Mouse (Mus musculus): Measurements from ENCODE around the gene Specc1l. TPM values are rescaled to one million over a fixed set of nuclear protein-coding genes. Genes with fewer than 3 reads are reported as not detected.

Specc1l gene
- polyA plus RNA-seq, 1 experiment from 2014 or later = 42.5 TPM

DNA sequence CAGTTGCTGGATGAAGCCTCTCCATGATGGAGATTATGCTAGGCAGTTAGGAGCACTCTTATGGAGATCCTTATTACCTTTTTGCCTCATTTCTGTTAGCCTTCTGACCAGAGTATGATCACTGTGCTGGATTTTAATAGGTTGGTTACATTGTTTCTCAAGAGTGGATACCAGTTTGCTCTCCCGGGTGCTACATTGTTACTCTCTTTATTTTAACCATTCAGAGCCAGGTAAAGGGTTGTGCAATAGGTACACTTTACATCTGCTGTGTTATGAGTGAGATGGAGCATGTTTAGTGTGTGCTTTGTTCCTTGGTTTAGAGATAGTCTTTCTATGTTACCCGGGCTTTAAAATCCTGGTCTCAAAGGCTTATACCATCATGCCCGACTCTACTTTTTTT lies 24.3 kb downstream of the Specc1l start:
- ATAC-seq = no peak
- no peaks in the 10 kb centered on the region for H3K4me1 ChIP-seq (replicated peaks; ENCODE audit: control insufficient read depth, insufficient read depth, low read length)
- no peaks in the 10 kb centered on the region for H3K9me3 ChIP-seq (ENCODE audit: control insufficient read depth, low read length)
- H3K4me2 ChIP-seq (ENCODE audit: low read length) = no peak overlapping the region
- H3K36me3 ChIP-seq (ENCODE audit: control insufficient read depth, insufficient read depth) = peaks cover 12% of the 10 kb centered on the region
- H3K27ac ChIP-seq (ENCODE audit: low read length) = no peak overlapping the region
- no peaks in the 10 kb centered on the region for H3K27me3 ChIP-seq (replicated peaks; ENCODE audit: control insufficient read depth, insufficient read depth, low read length)
- WGBS = 96% methylated on average over 3 of the region's 3 CpGs
- H3K9ac ChIP-seq (replicated peaks; ENCODE audit: low read depth, low read length) = no peak overlapping the region
- no peak overlapping the region for H3K4me3 ChIP-seq (replicated peaks; ENCODE audit: low read length)

DNA sequence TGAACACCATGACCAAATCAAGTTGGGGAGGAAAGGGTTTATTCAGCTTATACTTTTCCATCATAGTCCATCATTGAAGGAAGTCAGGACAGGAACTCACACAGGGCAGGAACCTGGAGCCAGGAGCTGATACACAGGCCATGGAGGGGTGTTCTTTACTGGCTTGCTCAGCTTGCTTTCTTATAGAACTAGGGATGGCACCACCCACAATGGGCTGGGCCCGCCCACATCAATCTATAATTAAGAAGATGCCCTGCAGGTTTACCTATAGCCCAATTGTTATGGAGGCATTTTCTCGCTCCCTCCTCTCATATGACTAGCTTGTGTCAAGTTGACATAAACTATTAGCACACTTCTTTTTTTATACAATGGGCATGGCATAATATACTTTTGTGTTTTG lies 25.3 kb downstream of the Specc1l start:
- Histone ChIP-seq H3K4me3 (replicated peaks; ENCODE audit: low read length) (no peak overlapping the region), H3K9ac (replicated peaks; ENCODE audit: low read depth, low read length) (no peak overlapping the region), H3K36me3 (ENCODE audit: control insufficient read depth, insufficient read depth) (peaks cover 19% of the 10 kb centered on the region), H3K27ac (ENCODE audit: low read length) (no peak overlapping the region), H3K4me2 (ENCODE audit: low read length) (no peak overlapping the region), H3K27me3 (replicated peaks; ENCODE audit: control insufficient read depth, insufficient read depth, low read length) (no peaks in the 10 kb centered on the region), H3K9me3 (ENCODE audit: control insufficient read depth, low read length) (no peaks in the 10 kb centered on the region), H3K4me1 (replicated peaks; ENCODE audit: control insufficient read depth, insufficient read depth, low read length) (no peaks in the 10 kb centered on the region)
- no peak for ATAC-seq
- 94% methylated on average over 2 of the region's 2 CpGs for WGBS

- no peaks in the 10 kb centered on the region for H3K9me3 ChIP-seq (ENCODE audit: control insufficient read depth, low read length)
- H3K27me3 ChIP-seq (replicated peaks; ENCODE audit: control insufficient read depth, insufficient read depth, low read length) = no peaks in the 10 kb centered on the region
- ATAC-seq = no peak
- no peaks in the 10 kb centered on the region for H3K4me1 ChIP-seq (replicated peaks; ENCODE audit: control insufficient read depth, insufficient read depth, low read length)
- no peak overlapping the region for H3K4me3 ChIP-seq (replicated peaks; ENCODE audit: low read length)
- H3K4me2 ChIP-seq (ENCODE audit: low read length) = no peak overlapping the region
- H3K9ac ChIP-seq (replicated peaks; ENCODE audit: low read depth, low read length) = no peak overlapping the region
- peaks cover 31% of the 10 kb centered on the region for H3K36me3 ChIP-seq (ENCODE audit: control insufficient read depth, insufficient read depth)
- WGBS = 75% methylated on average over 8 of the region's 8 CpGs
- H3K27ac ChIP-seq (ENCODE audit: low read length) = no peak overlapping the region
Measured at GRCm38 (mm10) chr10:75240583-75241250, 28.8 kb downstream of the Specc1l start.

- Histone ChIP-seq H3K9me3 (ENCODE audit: control insufficient read depth, low read length) (no peaks in the 10 kb centered on the region), H3K27me3 (replicated peaks; ENCODE audit: control insufficient read depth, insufficient read depth, low read length) (no peaks in the 10 kb centered on the region), H3K4me2 (ENCODE audit: low read length) (no peak overlapping the region), H3K36me3 (ENCODE audit: control insufficient read depth, insufficient read depth) (peaks cover 35% of the 10 kb centered on the region), H3K4me3 (replicated peaks; ENCODE audit: low read length) (no peak overlapping the region), H3K9ac (replicated peaks; ENCODE audit: low read depth, low read length) (no peak overlapping the region), H3K4me1 (replicated peaks; ENCODE audit: control insufficient read depth, insufficient read depth, low read length) (no peaks in the 10 kb centered on the region), H3K27ac (ENCODE audit: low read length) (no peak overlapping the region)
- ATAC-seq = no peak
- WGBS = 89% methylated on average over 13 of the region's 13 CpGs
Measured at GRCm38 (mm10) chr10:75245806-75246205, 33.9 kb downstream of the Specc1l start.

DNA sequence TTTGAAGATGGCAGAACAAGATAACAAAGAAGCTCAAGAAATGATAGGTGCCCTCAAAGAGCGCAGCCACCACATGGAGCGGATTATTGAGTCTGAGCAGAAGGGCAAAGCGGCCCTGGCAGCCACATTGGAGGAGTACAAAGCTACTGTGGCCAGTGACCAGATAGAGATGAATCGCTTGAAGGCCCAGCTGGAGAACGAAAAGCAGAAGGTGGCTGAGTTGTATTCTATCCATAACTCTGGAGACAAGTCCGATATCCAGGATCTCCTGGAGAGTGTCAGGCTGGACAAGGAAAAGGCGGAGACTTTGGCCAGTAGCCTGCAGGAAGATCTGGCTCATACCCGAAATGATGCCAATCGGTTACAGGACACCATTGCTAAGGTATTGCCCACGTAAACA lies 34.5 kb downstream of the Specc1l start:
- H3K9ac ChIP-seq (replicated peaks; ENCODE audit: low read depth, low read length) = no peak overlapping the region
- no peak overlapping the region for H3K27ac ChIP-seq (ENCODE audit: low read length)
- no peak for ATAC-seq
- H3K4me1 ChIP-seq (replicated peaks; ENCODE audit: control insufficient read depth, insufficient read depth, low read length) = no peaks in the 10 kb centered on the region
- WGBS = 98% methylated on average over 10 of the region's 10 CpGs
- no peaks in the 10 kb centered on the region for H3K9me3 ChIP-seq (ENCODE audit: control insufficient read depth, low read length)
- H3K27me3 ChIP-seq (replicated peaks; ENCODE audit: control insufficient read depth, insufficient read depth, low read length) = no peaks in the 10 kb centered on the region
- peaks cover 31% of the 10 kb centered on the region for H3K36me3 ChIP-seq (ENCODE audit: control insufficient read depth, insufficient read depth)
- no peak overlapping the region for H3K4me3 ChIP-seq (replicated peaks; ENCODE audit: low read length)
- H3K4me2 ChIP-seq (ENCODE audit: low read length) = no peak overlapping the region

DNA sequence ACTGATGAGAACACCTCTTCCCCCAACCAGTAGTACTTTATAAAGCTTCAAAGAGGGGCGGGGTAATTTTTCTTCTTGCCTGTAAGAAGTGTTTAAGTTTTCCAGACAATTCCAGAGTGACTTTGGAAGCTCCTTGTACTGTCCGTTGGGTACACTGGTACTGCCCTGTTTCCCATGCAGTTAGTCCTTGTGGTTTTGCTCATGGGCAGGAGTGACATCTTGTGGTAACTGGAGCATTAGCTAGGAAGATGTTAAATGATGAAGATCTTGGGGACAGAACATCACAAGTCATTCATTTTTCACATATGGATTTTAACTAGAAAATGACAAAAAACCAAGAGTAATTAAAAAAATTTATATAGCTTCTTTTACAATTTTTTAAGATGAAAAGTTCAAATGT lies 39.1 kb downstream of the Specc1l start:
- H3K27me3 ChIP-seq (replicated peaks; ENCODE audit: control insufficient read depth, insufficient read depth, low read length) = no peaks in the 10 kb centered on the region
- 77% methylated on average over 2 of the region's 2 CpGs for whole genome bisulfite sequencing
- H3K4me2 ChIP-seq (ENCODE audit: low read length) = no peak overlapping the region
- ATAC-seq = no peak; the same call in 1 of the 2 replicates
- H3K4me1 ChIP-seq (replicated peaks; ENCODE audit: control insufficient read depth, insufficient read depth, low read length) = no peaks in the 10 kb centered on the region
- no peaks in the 10 kb centered on the region for H3K9me3 ChIP-seq (ENCODE audit: control insufficient read depth, low read length)
- H3K9ac ChIP-seq (replicated peaks; ENCODE audit: low read depth, low read length) = no peak overlapping the region
- H3K4me3 ChIP-seq (replicated peaks; ENCODE audit: low read length) = no peak overlapping the region
- no peak overlapping the region for H3K27ac ChIP-seq (ENCODE audit: low read length)
- H3K36me3 ChIP-seq (ENCODE audit: control insufficient read depth, insufficient read depth) = peaks cover 5% of the 10 kb centered on the region

- H3K9me3 ChIP-seq (ENCODE audit: control insufficient read depth, low read length) = no peaks in the 10 kb centered on the region
- ATAC-seq = no peak
- 0 out of 2 replicates have a peak, but pooled peaks cover 3% of the 10 kb centered on the region for H3K36me3 ChIP-seq (ENCODE audit: control insufficient read depth, insufficient read depth)
- H3K4me1 ChIP-seq (replicated peaks; ENCODE audit: control insufficient read depth, insufficient read depth, low read length) = no peaks in the 10 kb centered on the region
- no peak overlapping the region for H3K4me3 ChIP-seq (replicated peaks; ENCODE audit: low read length)
- WGBS = 77% methylated on average over 13 of the region's 13 CpGs
- no peaks in the 10 kb centered on the region for H3K27me3 ChIP-seq (replicated peaks; ENCODE audit: control insufficient read depth, insufficient read depth, low read length)
- H3K9ac ChIP-seq (replicated peaks; ENCODE audit: low read depth, low read length) = no peak overlapping the region
- H3K27ac ChIP-seq (ENCODE audit: low read length) = no peak overlapping the region
- no peak overlapping the region for H3K4me2 ChIP-seq (ENCODE audit: low read length)
Measured at GRCm38 (mm10) chr10:75252301-75253022, 40.6 kb downstream of the Specc1l start.

- H3K36me3 ChIP-seq (ENCODE audit: control insufficient read depth, insufficient read depth) = peaks cover 15% of the 10 kb centered on the region
- H3K9ac ChIP-seq (replicated peaks; ENCODE audit: low read depth, low read length) = no peak overlapping the region
- no peaks in the 10 kb centered on the region for H3K9me3 ChIP-seq (ENCODE audit: control insufficient read depth, low read length)
- WGBS = 63% methylated on average over 2 of the region's 2 CpGs
- no peak overlapping the region for H3K27ac ChIP-seq (ENCODE audit: low read length)
- peaks cover 3% of the 10 kb centered on the region; the same call in 1 of the 2 replicates for H3K4me1 ChIP-seq (replicated peaks; ENCODE audit: control insufficient read depth, insufficient read depth, low read length)
- H3K27me3 ChIP-seq (replicated peaks; ENCODE audit: control insufficient read depth, insufficient read depth, low read length) = no peaks in the 10 kb centered on the region
- no peak overlapping the region for H3K4me2 ChIP-seq (ENCODE audit: low read length)
- ATAC-seq = no peak
- H3K4me3 ChIP-seq (replicated peaks; ENCODE audit: low read length) = no peak overlapping the region
Measured at GRCm38 (mm10) chr10:75255091-75255490, 43.2 kb downstream of the Specc1l start.

GRCm38 (mm10) chr10:75257401-75257800 lies 45.5 kb downstream of the Specc1l start:
- Histone ChIP-seq H3K4me3 (replicated peaks; ENCODE audit: low read length) (no peak overlapping the region), H3K36me3 (ENCODE audit: control insufficient read depth, insufficient read depth) (peaks cover 24% of the 10 kb centered on the region), H3K4me1 (replicated peaks; ENCODE audit: control insufficient read depth, insufficient read depth, low read length) (peaks cover 3% of the 10 kb centered on the region; the same call in 1 of the 2 replicates), H3K9me3 (ENCODE audit: control insufficient read depth, low read length) (no peaks in the 10 kb centered on the region), H3K27me3 (replicated peaks; ENCODE audit: control insufficient read depth, insufficient read depth, low read length) (no peaks in the 10 kb centered on the region), H3K27ac (ENCODE audit: low read length) (no peak overlapping the region), H3K9ac (replicated peaks; ENCODE audit: low read depth, low read length) (no peak overlapping the region), H3K4me2 (ENCODE audit: low read length) (no peak overlapping the region)
- ATAC-seq = no peak
- WGBS = 62% methylated on average over 3 of the region's 3 CpGs
